Comparison of ENCODE assay signal across 36 mouse cellular contexts in genomic region chr19:46074266-46074665, GRCm38 (mm10). TPM values are rescaled to one million over a fixed set of nuclear protein-coding genes. Genes with fewer than 3 reads are reported as not detected.
A peak's percentile ranks its signal among the peaks of the same experiment; 100 is the strongest.
DNase-seq lines count a peak whose midpoint lies in the region; ATAC-seq lines count a peak whose summit lies in the region.
"Had no signal": no experiment of that assay in that cellular context is flagged by ENCODE, and none has a peak within 500 bp of the region (broad histone marks: within the 10 kb centered on the region; RNA-seq: fewer than 3 reads in every experiment).

No protein-coding gene starts in this region.

- no peaks in the 10 kb centered on the region for H3K9me3 ChIP-seq in liver, embryonic 15.5 days (replicated peaks)
- H3K9me3 ChIP-seq in midbrain, embryonic 11.5 days (ENCODE audit: control insufficient read depth, low read length) = no peaks in the 10 kb centered on the region
- H3K9me3 ChIP-seq: forebrain, embryonic 10.5 days; forebrain, embryonic 15.5 days; heart, embryonic 10.5 days; heart, embryonic 15.5 days; hindbrain, embryonic 12.5 days; limb, embryonic 13.5 days; midbrain, embryonic 13.5 days; neural tube, embryonic 15.5 days had no signal

- WGBS in liver, embryonic 15.5 days (ENCODE audit: insufficient replicate concordance) = 42% methylated on average over 5 of the region's 5 CpGs
- WGBS in midbrain, embryonic 11.5 days = 88% methylated on average over 5 of the region's 5 CpGs

- H3K4me1 ChIP-seq in liver, embryonic 15.5 days (replicated peaks) = peaks cover 45% of the 10 kb centered on the region
- peaks cover 12% of the 10 kb centered on the region for H3K4me1 ChIP-seq in midbrain, embryonic 11.5 days (ENCODE audit: control insufficient read depth, insufficient read depth, low read length)

- no peak overlapping the region for H3K4me2 ChIP-seq in liver, embryonic 15.5 days
- H3K4me2 ChIP-seq in midbrain, embryonic 11.5 days = no peak overlapping the region
- H3K4me2 ChIP-seq: forebrain, embryonic 15.5 days; hindbrain, embryonic 12.5 days; neural tube, embryonic 15.5 days had no signal

- H3K9ac ChIP-seq in liver, embryonic 15.5 days = no peak overlapping the region
- H3K9ac ChIP-seq in midbrain, embryonic 11.5 days (ENCODE audit: low read length) = no peak overlapping the region
- H3K9ac ChIP-seq: forebrain, embryonic 15.5 days; heart, embryonic 15.5 days; hindbrain, embryonic 12.5 days; limb, embryonic 13.5 days; midbrain, embryonic 13.5 days; neural tube, embryonic 15.5 days had no signal

- peak; percentile 47 for DNase-seq in MEL-GATA-1-ER (ENCODE audit: extremely low read depth, low read depth)
- peak; percentile 39 for DNase-seq in liver
- DNase-seq in midbrain, embryonic 11.5 days (ENCODE audit: low spot score, missing footprints) = no peak
- no peak for DNase-seq in layer of hippocampus, postnatal 14 days (ENCODE audit: low spot score in 2 of 2)
- DNase-seq in spleen, postnatal 4 days (ENCODE audit: low spot score in 2 of 2) = no peak
- DNase-seq: adrenal gland, adult 2 months; B cell, adult 2 months; cerebellum, adult 11 months; cerebellum, adult 9-10 months; cerebellum, postnatal 36 days; gastrocnemius, postnatal 25 days; heart, adult 11 months; kidney, adult 9 months; kidney, postnatal 10 days; lung, adult 2 months; lung, postnatal 10 days; retina, postnatal 1 day; right cerebral cortex, postnatal 25 days; thymus, postnatal 14 days had no signal

- ATAC-seq in liver, embryonic 15.5 days (ENCODE audit: insufficient read depth) = 0 out of 2 replicates have a peak, but pooled peaks have one; percentile 8
- no peak for ATAC-seq in midbrain, embryonic 11.5 days (ENCODE audit: low FRiP score)
- ATAC-seq in activated CD4-positive, CD25-positive, alpha-beta regulatory T cell, adult 4 months = no peak
- ATAC-seq: forebrain, embryonic 15.5 days; intestine, embryonic 16.5 days; midbrain, embryonic 13.5 days had no signal

- no peaks in the 10 kb centered on the region for H3K27me3 ChIP-seq in liver, embryonic 15.5 days
- H3K27me3 ChIP-seq in midbrain, embryonic 11.5 days (ENCODE audit: control insufficient read depth, insufficient read depth, low read length) = no peaks in the 10 kb centered on the region
- H3K27me3 ChIP-seq: forebrain, embryonic 15.5 days; heart, embryonic 15.5 days; hindbrain, embryonic 12.5 days; limb, embryonic 13.5 days; midbrain, embryonic 13.5 days; neural tube, embryonic 15.5 days had no signal

- no peak overlapping the region for H3K4me3 ChIP-seq in liver, embryonic 15.5 days (replicated peaks)
- no peak overlapping the region for H3K4me3 ChIP-seq in midbrain, embryonic 11.5 days (ENCODE audit: low read depth, low read length)
- H3K4me3 ChIP-seq: forebrain, embryonic 15.5 days; heart, embryonic 15.5 days; hindbrain, embryonic 12.5 days; left cerebral cortex, adult 2 months; limb, embryonic 13.5 days; neural tube, embryonic 15.5 days had no signal

- peak overlapping the region; percentile 76 for H3K27ac ChIP-seq in liver, embryonic 15.5 days (replicated peaks)
- no peak overlapping the region for H3K27ac ChIP-seq in midbrain, embryonic 11.5 days (ENCODE audit: low read depth, low read length)
- H3K27ac ChIP-seq: forebrain, embryonic 15.5 days; heart, embryonic 10.5 days; heart, embryonic 15.5 days; hindbrain, embryonic 12.5 days; left cerebral cortex, adult 2 months; limb, embryonic 13.5 days; midbrain, embryonic 13.5 days; neural tube, embryonic 15.5 days had no signal

- peaks cover 59% of the 10 kb centered on the region for H3K36me3 ChIP-seq in liver, embryonic 15.5 days (replicated peaks)
- H3K36me3 ChIP-seq in midbrain, embryonic 11.5 days (ENCODE audit: control insufficient read depth, insufficient read depth, low read length) = peaks cover 12% of the 10 kb centered on the region; the same call in 1 of the 2 replicates

RNA-seq across cellular contexts. Expression of gene Nolc1, which starts 1.4 kb away (rescaled TPM):
- polyA plus RNA-seq in liver, embryonic 15.5 days (2015; fragmentation: Nextera tagmentation; extraction: Ambion mirVana) = 47.3 and 48.8 TPM in 2 replicates
- 115 and 117 TPM in 2 replicates for polyA plus RNA-seq in midbrain, embryonic 11.5 days (2014; fragmentation: Nextera tagmentation; extraction: Ambion mirVana)
- total RNA-seq in layer of hippocampus, postnatal 14 days (2021) = 10 to 100 TPM; 39.9 to 40.7 TPM
- polyA plus RNA-seq in activated CD4-positive, CD25-positive, alpha-beta regulatory T cell, adult 4 months (2017; shearing (Covaris generic)) = 10 to 100 TPM; 55.0 to 74.4 TPM

RNA-seq across cellular contexts. Expression of gene Ldb1, which starts 29.3 kb away (rescaled TPM):
- polyA plus RNA-seq in liver, embryonic 15.5 days (2015; fragmentation: Nextera tagmentation; extraction: Ambion mirVana) = 27.0 and 31.2 TPM in 2 replicates
- 72.1 and 77.0 TPM in 2 replicates for polyA plus RNA-seq in midbrain, embryonic 11.5 days (2014; fragmentation: Nextera tagmentation; extraction: Ambion mirVana)
- 100 to 1,000 TPM in 1 of 2 experiments, 10 to 100 TPM in 1; 95.3 to 103 TPM for total RNA-seq in layer of hippocampus, postnatal 14 days (2021)
- polyA plus RNA-seq in activated CD4-positive, CD25-positive, alpha-beta regulatory T cell, adult 4 months (2017; shearing (Covaris generic)) = 10 to 100 TPM; 42.8 to 46.3 TPM

RNA-seq across cellular contexts. Expression of gene Pprc1, which starts 29.6 kb away (rescaled TPM):
- polyA plus RNA-seq in liver, embryonic 15.5 days (2015; fragmentation: Nextera tagmentation; extraction: Ambion mirVana) = 15.7 and 17.0 TPM in 2 replicates
- polyA plus RNA-seq in midbrain, embryonic 11.5 days (2014; fragmentation: Nextera tagmentation; extraction: Ambion mirVana) = 38.2 and 48.5 TPM in 2 replicates
- total RNA-seq in layer of hippocampus, postnatal 14 days (2021) = 10 to 100 TPM; 23.4 to 29.0 TPM
- polyA plus RNA-seq in activated CD4-positive, CD25-positive, alpha-beta regulatory T cell, adult 4 months (2017; shearing (Covaris generic)) = 10 to 100 TPM; 13.5 to 17.5 TPM

RNA-seq across cellular contexts. Expression of gene Elovl3, which starts 57.4 kb away (rescaled TPM):
- polyA plus RNA-seq in liver, embryonic 15.5 days (2015; fragmentation: Nextera tagmentation; extraction: Ambion mirVana) = 0.13 TPM in 1 of 2 replicates, not detected in the other
- not detected in 2 replicates for polyA plus RNA-seq in midbrain, embryonic 11.5 days (2014; fragmentation: Nextera tagmentation; extraction: Ambion mirVana)
- not detected for total RNA-seq in layer of hippocampus, postnatal 14 days (2021)
- polyA plus RNA-seq in activated CD4-positive, CD25-positive, alpha-beta regulatory T cell, adult 4 months (2017; shearing (Covaris generic)) = not detected
- total RNA-seq: gastrocnemius, postnatal 25 days; left cerebral cortex, adult 2 months; left cerebral cortex, postnatal 36 days; megakaryocyte progenitor cell, adult 5-6 weeks; monocyte, adult 5-6 weeks had no signal
- polyA plus RNA-seq: forebrain, embryonic 15.5 days; frontal cortex, adult 2 months; heart, embryonic 10.5 days; heart, embryonic 15.5 days; hindbrain, embryonic 12.5 days; intestine, embryonic 16.5 days; large intestine, adult 2 months had no signal

Comparison
In these comparisons a context has a peak if more than half of its experiments do, and no peak if none do; other contexts are left out.
1. DNase-seq: peak in MEL-GATA-1-ER (single experiment) and liver (single experiment); none in midbrain, embryonic 11.5 days (single experiment), layer of hippocampus, postnatal 14 days (0 of 2) and spleen, postnatal 4 days (0 of 2).